Comparison of ENCODE assay signal across 8 mouse cellular contexts in the genomic region with DNA sequence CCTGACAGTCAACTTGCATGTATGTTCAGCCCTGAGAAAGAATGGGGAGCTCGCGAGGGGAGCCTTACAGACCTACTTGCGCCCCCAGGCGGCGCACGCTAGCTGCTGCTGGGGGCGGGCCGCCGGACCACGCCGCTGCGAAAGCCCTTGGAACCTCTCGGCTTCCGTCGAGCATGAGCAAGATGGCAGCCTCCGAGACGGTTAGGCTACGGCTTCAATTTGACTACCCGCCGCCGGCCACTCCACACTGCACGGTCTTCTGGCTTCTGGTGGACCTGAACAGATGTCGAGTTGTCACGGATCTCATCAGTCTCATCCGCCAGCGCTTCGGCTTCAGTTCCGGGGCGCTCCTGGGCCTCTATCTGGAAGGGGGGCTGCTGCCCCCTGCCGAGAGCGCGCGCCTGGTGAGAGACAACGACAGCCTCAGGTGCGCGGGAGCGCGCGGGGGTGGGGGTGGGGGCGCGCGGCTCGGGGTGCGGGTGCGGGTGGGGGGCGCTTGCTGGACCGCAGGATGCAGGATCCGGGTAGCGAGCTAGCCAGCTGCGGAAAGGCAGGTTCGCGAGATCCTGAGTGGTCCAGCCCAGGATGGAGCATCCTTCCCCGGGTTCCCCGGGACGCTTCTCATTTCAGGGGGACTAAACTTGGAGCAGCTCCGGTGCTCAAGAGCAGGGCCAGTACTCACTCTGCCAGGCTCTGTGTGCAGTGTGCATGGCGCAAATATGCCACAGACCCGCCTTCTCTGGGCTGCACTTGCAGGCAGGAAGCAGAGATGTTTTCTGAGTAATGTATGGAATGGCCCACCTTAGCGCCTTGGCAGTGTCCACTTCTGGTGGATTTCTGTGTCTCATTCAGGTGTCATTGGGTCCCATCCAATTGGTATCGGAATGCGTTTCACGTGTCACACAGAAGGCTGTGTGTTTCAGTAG. TPM values are rescaled to one million over a fixed set of nuclear protein-coding genes. Genes with fewer than 3 reads are reported as not detected.
DNase-seq lines count a peak whose midpoint lies in the region; ATAC-seq lines count a peak whose summit lies in the region.

No protein-coding gene starts in this region.

- H3K27me3 ChIP-seq in hindbrain, embryonic 12.5 days: peaks cover 3% of the 10 kb centered on the region; the same call in 1 of the 2 replicates

- 2% methylated on average over 62 of the region's 62 CpGs for WGBS in hindbrain, embryonic 12.5 days

- H3K4me1 ChIP-seq in hindbrain, embryonic 12.5 days: peaks cover 11% of the 10 kb centered on the region

- no peaks in the 10 kb centered on the region for H3K9me3 ChIP-seq in hindbrain, embryonic 12.5 days (replicated peaks)

- peak overlapping the region; percentile 80 for H3K9ac ChIP-seq in hindbrain, embryonic 12.5 days

- peak; percentile 93 for DNase-seq in Muller cell, postnatal 12 days (ENCODE audit: inconsistent ontology term)
- DNase-seq in cerebellum, adult 9-11 months: peak; percentile 93
- peak; percentile 87 to 97 for DNase-seq in frontal cortex, adult 2 months (ENCODE audit: extremely low spot score in 1 of 2, low spot score in 1 of 2)
- peak; percentile 94 for DNase-seq in layer of hippocampus, postnatal 14 days (ENCODE audit: low spot score in 2 of 2)
- peak; percentile 93 for DNase-seq in lung, postnatal 14 days
- peak; percentile 84 for DNase-seq in retina, adult 2 months (ENCODE audit: low read depth, low spot score)
- DNase-seq in thymus, postnatal 36 days: peak; percentile 91 to 93

- no peaks in the 10 kb centered on the region for H3K36me3 ChIP-seq in hindbrain, embryonic 12.5 days

- ATAC-seq in hindbrain, embryonic 12.5 days (ENCODE audit: low FRiP score): peak; percentile 82

- H3K27ac ChIP-seq in hindbrain, embryonic 12.5 days: peak overlapping the region; percentile 90

- peak overlapping the region; percentile 70 for H3K4me3 ChIP-seq in hindbrain, embryonic 12.5 days

- H3K4me2 ChIP-seq in hindbrain, embryonic 12.5 days (replicated peaks): peak overlapping the region; percentile 72

RNA-seq across cellular contexts. Expression of gene Coil, which starts 4.0 kb away (rescaled TPM):
- polyA plus RNA-seq in frontal cortex, adult 2 months (2012; rRNA removed): 17.0 and 19.3 TPM in 2 replicates
- 31.7 and 32.0 TPM in 2 replicates for polyA plus RNA-seq in hindbrain, embryonic 12.5 days (2016; fragmentation: Nextera tagmentation; extraction: Ambion mirVana)
- 10 to 100 TPM; 16.3 to 19.5 TPM for total RNA-seq in layer of hippocampus, postnatal 14 days (2021)

RNA-seq across cellular contexts. Expression of gene Elobl, which starts 7.3 kb away (rescaled TPM):
- polyA plus RNA-seq in frontal cortex, adult 2 months (2012; rRNA removed): 0.28 TPM in 1 of 2 replicates, not detected in the other
- polyA plus RNA-seq in hindbrain, embryonic 12.5 days (2016; fragmentation: Nextera tagmentation; extraction: Ambion mirVana): not detected in 2 replicates
- total RNA-seq in layer of hippocampus, postnatal 14 days (2021): not detected

RNA-seq across cellular contexts. Expression of gene Scpep1, which starts 18.8 kb away (rescaled TPM):
- 16.9 and 19.0 TPM in 2 replicates for polyA plus RNA-seq in frontal cortex, adult 2 months (2012; rRNA removed)
- 44.1 and 46.2 TPM in 2 replicates for polyA plus RNA-seq in hindbrain, embryonic 12.5 days (2016; fragmentation: Nextera tagmentation; extraction: Ambion mirVana)
- total RNA-seq in layer of hippocampus, postnatal 14 days (2021): 10 to 100 TPM; 17.0 to 17.4 TPM

RNA-seq across cellular contexts. Expression of gene Trim25, which starts 25.1 kb away (rescaled TPM):
- polyA plus RNA-seq in frontal cortex, adult 2 months (2012; rRNA removed): 4.3 and 4.4 TPM in 2 replicates
- polyA plus RNA-seq in hindbrain, embryonic 12.5 days (2016; fragmentation: Nextera tagmentation; extraction: Ambion mirVana): 3.3 and 4.4 TPM in 2 replicates
- 1 to 10 TPM; 4.0 to 5.2 TPM for total RNA-seq in layer of hippocampus, postnatal 14 days (2021)

Comparison
In these comparisons a context has a peak if more than half of its experiments do, and no peak if none do; other contexts are left out.
1. Peak in every context shown above with its lines: DNase-seq, ATAC-seq, H3K4me3 ChIP-seq and H3K27ac ChIP-seq.